Mouse (Mus musculus) spleen, adult 2 months (tissue): Measurements from ENCODE around the gene Csgalnact2.

Experiments
- CTCF ChIP-seq: fragments of 200-500 bp; IDR thresholded peaks from 2 replicates; pipeline ENCODE4 v1.5.1; 2011; ENCODE audit warnings: mild to moderate bottlenecking, inconsistent platforms; ENCODE audit not compliant: insufficient read depth, insufficient read length, insufficient replicate concordance; ENCODE audit errors: extremely low read depth
- POLR2A ChIP-seq: fragments of 200-500 bp; IDR thresholded peaks from 2 replicates; pipeline ENCODE4 v1.6.1; 2011; ENCODE audit warnings: low read depth, low read length, inconsistent platforms

DNA sequence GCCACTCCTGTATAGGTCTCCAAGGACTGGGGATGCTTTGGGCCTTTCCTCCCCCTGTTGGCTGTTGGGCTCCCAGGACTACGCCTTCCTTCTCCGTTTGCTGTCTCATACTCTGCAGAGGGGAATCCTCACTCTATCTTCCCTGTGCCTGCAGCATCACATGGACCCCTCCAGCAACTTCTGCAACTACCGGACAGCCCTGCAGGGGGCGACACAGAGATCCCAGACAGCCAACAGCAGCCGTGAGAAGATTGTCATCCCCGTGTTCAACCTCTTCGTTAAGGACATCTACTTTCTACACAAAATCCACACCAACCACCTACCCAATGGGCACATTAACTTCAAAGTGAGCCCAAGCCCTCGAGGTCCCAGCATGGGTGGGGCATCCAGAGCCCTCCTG is 51.0 kb downstream of the Csgalnact2 start:
- no peak for TF ChIP-seq POLR2A
- 0 out of 2 replicates have a peak, but pooled peaks have one; percentile 8 for TF ChIP-seq CTCF
